Mouse (Mus musculus) liver, postnatal 0 days (tissue): ENCODE results near the gene Brat1.

Source experiments
- CTCF ChIP-seq: sonication (generic); IDR thresholded peaks from 2 replicates; pipeline ENCODE4 v1.5.1; 2016; ENCODE audit warnings: antibody characterized with exemption, low read depth
- EP300 ChIP-seq: IDR thresholded peaks from 2 replicates; pipeline ENCODE4 v1.6.1; 2016; ENCODE audit warnings: antibody characterized with exemption, low read depth, mild to moderate bottlenecking

DNA sequence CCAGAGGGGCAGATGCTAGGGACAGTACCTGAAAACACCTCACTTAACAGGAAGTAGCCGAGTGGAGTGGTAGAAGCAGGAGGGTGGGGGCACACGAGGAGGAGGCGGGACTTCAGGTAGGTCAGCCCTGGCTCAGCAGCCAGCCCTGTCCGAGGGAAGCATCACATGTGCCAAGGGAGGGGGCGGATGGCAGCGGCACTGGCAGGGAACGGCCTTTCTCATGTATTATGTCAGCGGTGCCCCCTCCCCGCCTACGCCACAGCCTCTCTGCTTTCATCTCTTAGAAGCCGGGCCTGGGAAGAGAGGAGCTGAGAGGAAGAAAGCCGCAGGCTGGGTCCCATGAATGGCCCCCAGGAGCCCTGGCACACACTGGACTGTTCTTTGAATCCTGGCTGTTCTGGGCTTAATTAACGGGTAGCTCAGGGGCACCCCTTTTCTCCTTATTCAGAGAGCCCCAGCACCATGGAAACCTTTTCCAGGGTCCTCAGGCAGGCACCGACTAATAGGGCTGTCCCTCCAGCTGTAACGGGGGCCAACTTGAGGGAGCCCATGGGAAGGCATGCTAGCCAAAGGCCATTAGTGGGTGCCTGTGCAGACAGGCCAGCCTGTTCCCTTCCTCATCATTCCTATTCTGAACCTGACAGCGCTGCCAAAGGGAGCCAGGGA lies 45.1 kb upstream of the Brat1 start:
- TF ChIP-seq CTCF = no peak
- no peak for TF ChIP-seq EP300
